Mouse (Mus musculus): ENCODE measurements around the gene Gm5150. TPM values are rescaled to one million over a fixed set of nuclear protein-coding genes. Genes with fewer than 3 reads are reported as not detected.
A peak's percentile ranks its signal among the peaks of the same experiment; 100 is the strongest.
"Not testable (repeated sequence)": the region's sequence is repeated elsewhere in the genome, so short reads cannot be mapped to it uniquely, and the experiment has no call there.

The Gm5150 gene
- total RNA-seq (2021): not detected

GRCm38 (mm10) chr3:16006215-16006614 lies at the start of gene Gm5150:
Gene Gm5150, minus strand, starts transcription at chr3:16006437.
- intact Hi-C loops (cut with DNase I): no loop called here
- no peak for DNase-seq

- DNase-seq; intact Hi-C loops (cut with DNase I): not testable (repeated sequence)
Observed at GRCm38 (mm10) chr3:16051736-16052135, 45.5 kb upstream of the Gm5150 start.

- DNase-seq: no peak
- intact Hi-C loops (cut with DNase I): no loop called here
Observed at GRCm38 (mm10) chr3:16047288-16047687, 41.1 kb upstream of the Gm5150 start.

- DNase-seq: peak; percentile 4 to 10
- intact Hi-C loops (cut with DNase I): no loop called here
Observed at GRCm38 (mm10) chr3:16043315-16043714, 37.1 kb upstream of the Gm5150 start.

GRCm38 (mm10) chr3:16024988-16025387 lies 18.8 kb upstream of the Gm5150 start:
- intact Hi-C loops (cut with DNase I): loop anchor here (10.0 kb wide), 1 partner anchor 1800 kb away; no protein-coding TSS in a partner anchor
- DNase-seq: peak; percentile 31 to 38

- intact Hi-C loops (cut with DNase I): loop anchor here (10.0 kb wide), 1 partner anchor 1803 kb away; no protein-coding TSS in a partner anchor
- DNase-seq: no peak
Observed at GRCm38 (mm10) chr3:16022214-16022613, 16.0 kb upstream of the Gm5150 start.

- intact Hi-C loops (cut with DNase I); DNase-seq: not testable (repeated sequence)
Observed at GRCm38 (mm10) chr3:16014456-16014855, 8.2 kb upstream of the Gm5150 start.

GRCm38 (mm10) chr3:16007827-16008226 lies 1.6 kb upstream of the Gm5150 start:
- intact Hi-C loops (cut with DNase I): no loop called here
- no peak for DNase-seq

- intact Hi-C loops (cut with DNase I): no loop called here
- DNase-seq: no peak
Observed at GRCm38 (mm10) chr3:16003890-16004633, 2.2 kb downstream of the Gm5150 start.

- DNase-seq; intact Hi-C loops (cut with DNase I): not testable (repeated sequence)
Observed at GRCm38 (mm10) chr3:15999479-15999878, 6.8 kb downstream of the Gm5150 start.

- intact Hi-C loops (cut with DNase I): no loop called here
- no peak for DNase-seq
Observed at GRCm38 (mm10) chr3:15982216-15982615, 24.0 kb downstream of the Gm5150 start.

- intact Hi-C loops (cut with DNase I): no loop called here
- no peak for DNase-seq
Observed at GRCm38 (mm10) chr3:15956921-15957320, 49.3 kb downstream of the Gm5150 start.

Small RNA genes within 50 kb of the gene (microRNA-seq; reads per million reads assigned to microRNA genes)
- gene Gm24694 (ENCODE audit: borderline number of aligned reads in 2 of 2): 0 reads per million in 2 experiments

Other genes with a start within 250 kb of the Gm5150 start
- gene Sirpb1c, start 157.9 kb downstream of the Gm5150 start, total RNA-seq (2021): under 1 TPM; 0.35 to 0.53 TPM

All from heart, postnatal 36 days (tissue).